ENCODE assay signal across 20 mouse cellular contexts in the genomic region with DNA sequence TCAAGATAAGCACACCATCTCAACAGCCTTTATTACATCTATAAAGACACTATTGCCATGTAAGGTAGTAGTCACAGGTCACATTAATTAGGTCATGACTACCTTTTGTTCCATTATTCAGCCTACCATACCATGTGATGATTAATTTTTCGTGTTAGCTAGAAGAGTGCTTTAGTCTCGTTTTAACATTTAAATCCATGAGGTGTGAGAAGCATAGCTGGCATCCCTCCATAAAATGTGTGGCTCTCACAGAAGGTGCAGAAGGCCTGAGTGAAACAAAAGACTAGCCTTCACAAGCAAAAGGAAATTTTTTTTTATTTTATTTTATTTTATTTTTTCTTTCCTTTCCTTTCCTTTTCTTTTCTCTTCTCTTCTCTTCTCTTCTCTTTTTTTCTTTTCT.
"Had no signal": no experiment of that assay in that cellular context is flagged by ENCODE, and none has a peak within 500 bp of the region (broad histone marks: within the 10 kb centered on the region; RNA-seq: fewer than 3 reads in every experiment).

No protein-coding gene starts in this region.

- H3K27ac ChIP-seq: layer of hippocampus, adult 2 months; limb, embryonic 10.5 days; limb, embryonic 13.5 days; liver, embryonic 12.5 days; liver, embryonic 15.5 days; lung, embryonic 15.5 days; midbrain, embryonic 10.5 days; midbrain, embryonic 13.5 days; neural tube, embryonic 13.5 days had no signal

- H3K4me1 ChIP-seq: limb, embryonic 10.5 days; limb, embryonic 13.5 days; liver, embryonic 12.5 days; liver, embryonic 15.5 days; lung, embryonic 15.5 days; megakaryocyte, embryonic 14.5 days; midbrain, embryonic 10.5 days; midbrain, embryonic 13.5 days; neural tube, embryonic 13.5 days had no signal

- DNase-seq: kidney, postnatal 25 days; layer of hippocampus, adult 9-11 months; liver; lung, adult 18-20 months; lung, postnatal 10 days; lung, postnatal 36 days; thymus, adult 18-20 months; thymus, postnatal 36 days had no signal

- H3K27me3 ChIP-seq: limb, embryonic 13.5 days; liver, embryonic 12.5 days; liver, embryonic 15.5 days; lung, embryonic 15.5 days; megakaryocyte, embryonic 14.5 days; midbrain, embryonic 13.5 days; neural tube, embryonic 13.5 days had no signal

- H3K4me2 ChIP-seq: limb, embryonic 13.5 days; liver, embryonic 12.5 days; liver, embryonic 15.5 days; lung, embryonic 15.5 days; midbrain, embryonic 13.5 days; neural tube, embryonic 13.5 days had no signal

- H3K9ac ChIP-seq: limb, embryonic 13.5 days; liver, embryonic 12.5 days; liver, embryonic 15.5 days; lung, embryonic 15.5 days; midbrain, embryonic 13.5 days; neural tube, embryonic 13.5 days had no signal

- ATAC-seq: liver, embryonic 12.5 days; midbrain, embryonic 13.5 days; midbrain, embryonic 16.5 days had no signal

- H3K4me3 ChIP-seq: layer of hippocampus, adult 2 months; limb, embryonic 10.5 days; limb, embryonic 13.5 days; liver, embryonic 12.5 days; liver, embryonic 15.5 days; lung, embryonic 15.5 days; megakaryocyte, embryonic 14.5 days; midbrain, embryonic 10.5 days; midbrain, embryonic 13.5 days; myocyte; neural tube, embryonic 13.5 days had no signal

- H3K36me3 ChIP-seq: limb, embryonic 10.5 days; limb, embryonic 13.5 days; liver, embryonic 12.5 days; liver, embryonic 15.5 days; lung, embryonic 15.5 days; midbrain, embryonic 10.5 days; midbrain, embryonic 13.5 days; neural tube, embryonic 13.5 days had no signal

- H3K9me3 ChIP-seq: limb, embryonic 10.5 days; limb, embryonic 13.5 days; liver, embryonic 12.5 days; liver, embryonic 15.5 days; lung, embryonic 15.5 days; midbrain, embryonic 10.5 days; midbrain, embryonic 13.5 days; neural tube, embryonic 13.5 days had no signal
